7 mouse cellular contexts compared by ENCODE assay signal in the genomic region with DNA sequence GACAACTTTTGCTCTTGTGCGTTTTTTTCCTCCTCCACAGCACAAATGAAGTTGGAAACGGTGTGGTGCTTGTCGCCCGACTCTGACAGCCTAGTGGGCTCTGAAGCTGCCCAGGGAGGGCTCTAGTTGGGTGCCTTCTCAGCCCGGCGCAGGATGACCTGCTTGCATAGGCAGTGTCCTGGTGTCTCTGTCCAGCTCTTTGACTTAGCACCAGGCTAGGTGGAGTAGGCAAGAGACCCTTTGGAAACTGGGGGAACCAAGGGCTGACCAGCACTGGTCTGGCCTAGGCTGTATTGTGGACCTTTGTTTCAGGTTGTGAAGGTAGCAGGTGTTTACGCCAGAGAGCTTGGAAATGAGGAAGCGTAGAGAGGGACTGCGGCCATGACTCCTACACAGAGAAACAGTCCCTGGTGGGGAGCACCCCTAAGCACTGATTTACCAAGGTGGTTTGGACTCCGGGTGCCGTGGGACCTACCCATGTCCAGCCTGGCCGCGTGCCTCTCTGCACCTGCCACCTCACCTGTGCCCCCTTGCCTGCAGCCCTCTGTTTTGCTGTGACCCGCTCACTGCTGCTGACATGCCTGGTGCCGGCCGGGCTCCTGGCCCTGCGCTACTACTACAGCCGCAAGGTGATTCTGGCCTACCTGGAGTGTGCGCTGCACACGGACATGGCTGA. TPM values are rescaled to one million over a fixed set of nuclear protein-coding genes. Genes with fewer than 3 reads are reported as not detected.
DNase-seq lines count a peak whose midpoint lies in the region; ATAC-seq and TF ChIP-seq lines count a peak whose summit lies in the region.

No protein-coding gene starts in this region.

- peak overlapping the region; percentile 71; the same call in 1 of the 2 replicates for H3K4me2 ChIP-seq in liver, embryonic 13.5 days
- H3K4me2 ChIP-seq in hindbrain, embryonic 14.5 days (replicated peaks) = peak overlapping the region; percentile 63
- peak overlapping the region; percentile 76 for H3K4me2 ChIP-seq in neural tube, embryonic 13.5 days

- 56% methylated on average over 20 of the region's 20 CpGs for WGBS in liver, embryonic 13.5 days (ENCODE audit: insufficient replicate concordance)
- WGBS in hindbrain, embryonic 14.5 days = 74% methylated on average over 20 of the region's 20 CpGs
- WGBS in neural tube, embryonic 13.5 days = 68% methylated on average over 20 of the region's 20 CpGs

- no peak overlapping the region for H3K27ac ChIP-seq in liver, embryonic 13.5 days
- H3K27ac ChIP-seq in cortical plate, adult 2 months (ENCODE audit: insufficient read depth, low read length) = 0 out of 2 replicates have a peak overlapping the region, but pooled peaks have one; percentile 94
- H3K27ac ChIP-seq in hindbrain, embryonic 14.5 days = peak overlapping the region; percentile 99; the same call in 1 of the 2 replicates
- H3K27ac ChIP-seq in neural tube, embryonic 13.5 days (replicated peaks) = peak overlapping the region; percentile 97; the same call in 1 of the 2 replicates

- peaks cover 67% of the 10 kb centered on the region for H3K27me3 ChIP-seq in liver, embryonic 13.5 days
- H3K27me3 ChIP-seq in hindbrain, embryonic 14.5 days (ENCODE audit: control insufficient read depth, insufficient read depth, low read length) = no peaks in the 10 kb centered on the region
- H3K27me3 ChIP-seq in neural tube, embryonic 13.5 days = peaks cover 6% of the 10 kb centered on the region

- H3K4me1 ChIP-seq in liver, embryonic 13.5 days (replicated peaks) = peaks cover 11% of the 10 kb centered on the region
- peaks cover 14% of the 10 kb centered on the region; the same call in 1 of the 2 replicates for H3K4me1 ChIP-seq in cortical plate, adult 2 months (ENCODE audit: control insufficient read depth, insufficient read depth, low read length)
- H3K4me1 ChIP-seq in hindbrain, embryonic 14.5 days (replicated peaks; ENCODE audit: control insufficient read depth, insufficient read depth, low read length) = peaks cover 25% of the 10 kb centered on the region
- H3K4me1 ChIP-seq in neural tube, embryonic 13.5 days (replicated peaks) = peaks cover 51% of the 10 kb centered on the region

- H3K9me3 ChIP-seq in liver, embryonic 13.5 days (replicated peaks) = no peaks in the 10 kb centered on the region
- no peaks in the 10 kb centered on the region for H3K9me3 ChIP-seq in hindbrain, embryonic 14.5 days (ENCODE audit: control insufficient read depth, low read length)
- no peaks in the 10 kb centered on the region for H3K9me3 ChIP-seq in neural tube, embryonic 13.5 days

- no peak for TF ChIP-seq POLR2A in cortical plate, adult 2 months (IDR thresholded peaks at IDR 0.05; ENCODE audit: extremely low read depth, insufficient read depth, low read length)

- H3K4me3 ChIP-seq in liver, embryonic 13.5 days (replicated peaks) = 0 out of 2 replicates have a peak overlapping the region, but pooled peaks have one; percentile 54
- H3K4me3 ChIP-seq in cortical plate, adult 2 months (ENCODE audit: insufficient read depth, low read length) = peak overlapping the region; percentile 64
- peak overlapping the region; percentile 66 for H3K4me3 ChIP-seq in hindbrain, embryonic 14.5 days (replicated peaks; ENCODE audit: low read length)
- peak overlapping the region; percentile 93 for H3K4me3 ChIP-seq in neural tube, embryonic 13.5 days

- H3K9ac ChIP-seq in liver, embryonic 13.5 days = no peak overlapping the region
- peak overlapping the region; percentile 85 for H3K9ac ChIP-seq in hindbrain, embryonic 14.5 days
- peak overlapping the region; percentile 94 for H3K9ac ChIP-seq in neural tube, embryonic 13.5 days

- H3K36me3 ChIP-seq in liver, embryonic 13.5 days = no peaks in the 10 kb centered on the region
- peaks cover 37% of the 10 kb centered on the region for H3K36me3 ChIP-seq in hindbrain, embryonic 14.5 days (replicated peaks; ENCODE audit: control insufficient read depth, insufficient read depth)
- H3K36me3 ChIP-seq in neural tube, embryonic 13.5 days = peaks cover 22% of the 10 kb centered on the region

- no peak for TF ChIP-seq CTCF in cortical plate, adult 2 months (IDR thresholded peaks at IDR 0.05; ENCODE audit: extremely low read depth, insufficient read depth, low read length)

- ATAC-seq in liver, embryonic 13.5 days (ENCODE audit: low read depth) = no peak
- no peak for ATAC-seq in hindbrain, embryonic 14.5 days (ENCODE audit: low FRiP score)
- no peak for ATAC-seq in neural tube, embryonic 13.5 days (ENCODE audit: low read depth)

- DNase-seq in liver, embryonic 13.5 days = no peak
- DNase-seq in liver = no peak
- DNase-seq in hindbrain, embryonic 14.5 days (ENCODE audit: low spot score) = no peak
- DNase-seq in layer of hippocampus, adult 8-10 months (ENCODE audit: low spot score in 2 of 2) = no peak
- DNase-seq in ovary, adult 18-20 months (ENCODE audit: low spot score) = no peak

RNA-seq across cellular contexts. Expression of gene Nat8l, which starts 2.2 kb away (rescaled TPM):
- polyA plus RNA-seq in liver, embryonic 13.5 days (2015; fragmentation: Nextera tagmentation; extraction: Ambion mirVana) = 0.05 and 0.06 TPM in 2 replicates
- 151 and 153 TPM in 2 replicates for polyA plus RNA-seq in cortical plate, adult 2 months (2012; rRNA removed)
- polyA plus RNA-seq in hindbrain, embryonic 14.5 days (2014; fragmentation: Nextera tagmentation; extraction: Ambion mirVana) = 3.9 and 4.5 TPM in 2 replicates
- polyA plus RNA-seq in neural tube, embryonic 13.5 days (2015; fragmentation: Nextera tagmentation; extraction: Ambion mirVana) = 4.3 and 4.7 TPM in 2 replicates
- 100 to 1,000 TPM; 140 to 156 (median 148) TPM for total RNA-seq in layer of hippocampus, adult 8-10 months (2022)

RNA-seq across cellular contexts. Expression of gene Gm1673, which starts 14.7 kb away (rescaled TPM):
- polyA plus RNA-seq in liver, embryonic 13.5 days (2015; fragmentation: Nextera tagmentation; extraction: Ambion mirVana) = 5.0 and 7.0 TPM in 2 replicates
- polyA plus RNA-seq in cortical plate, adult 2 months (2012; rRNA removed) = 157 and 165 TPM in 2 replicates
- 425 and 498 TPM in 2 replicates for polyA plus RNA-seq in hindbrain, embryonic 14.5 days (2014; fragmentation: Nextera tagmentation; extraction: Ambion mirVana)
- 369 and 526 TPM in 2 replicates for polyA plus RNA-seq in neural tube, embryonic 13.5 days (2015; fragmentation: Nextera tagmentation; extraction: Ambion mirVana)
- 10 to 100 TPM; 46.7 to 64.8 (median 54.9) TPM for total RNA-seq in layer of hippocampus, adult 8-10 months (2022)

Comparison
In these comparisons a context has a peak if more than half of its experiments do, and no peak if none do; other contexts are left out.
1. RNA of gene Nat8l, which starts 2.2 kb away (polyA plus RNA-seq): 151 to 153 TPM in cortical plate, adult 2 months; 4.3 to 4.7 TPM in neural tube, embryonic 13.5 days, 3.9 to 4.5 TPM in hindbrain, embryonic 14.5 days and 0.05 to 0.06 TPM in liver, embryonic 13.5 days; every median in the first group is over 10 times any median in the second.
2. RNA of gene Gm1673, which starts 14.7 kb away (polyA plus RNA-seq): 369 to 526 TPM in neural tube, embryonic 13.5 days, 425 to 498 TPM in hindbrain, embryonic 14.5 days and 157 to 165 TPM in cortical plate, adult 2 months; 5.0 to 7.0 TPM in liver, embryonic 13.5 days; every median in the first group is over 10 times any median in the second.
3. Peak in every context shown above with its lines, with median percentiles within 50 percentile points of each other: H3K4me2 ChIP-seq and H3K4me3 ChIP-seq.